Mouse (Mus musculus) MEL (cell line): ENCODE data around the gene F2r. TPM values are rescaled to one million over a fixed set of nuclear protein-coding genes. Genes with fewer than 3 reads are reported as not detected.

Experiments
- DNase-seq: peaks from one replicate; pipeline ENCODE4 v3.0.0; 2011; ENCODE audit warnings: low read depth, low spot score
- H3K27ac ChIP-seq: 2 replicates; pipeline ENCODE4 v1.5.1; 2012; ENCODE audit warnings: low read depth, mild to moderate bottlenecking, control low read depth, low read length, moderate library complexity; ENCODE audit not compliant: control insufficient read depth
- H3K27me3 ChIP-seq, 2 experiments: fragments of 150-350 bp in 1 of 2; sonication (generic) in 1 of 2; 2 replicates each; pipeline ENCODE4 v1.6.1; 2012; ENCODE audit warnings: low read length in 2 of 2, mild to moderate bottlenecking in 2 of 2, improper control_type of control experiment in 1 of 2, moderate library complexity in 1 of 2; ENCODE audit not compliant: insufficient read depth in 2 of 2, control insufficient read depth in 1 of 2
- H3K36me3 ChIP-seq, 2 experiments: 2 replicates each; pipeline ENCODE4 v1.6.1; 2012 to 2014; ENCODE audit warnings: low read length in 2 of 2, improper control_type of control experiment in 1 of 2, inconsistent platforms in 1 of 2, mild to moderate bottlenecking in 1 of 2; ENCODE audit not compliant: insufficient read depth in 2 of 2, control insufficient read depth in 1 of 2
- H3K4me1 ChIP-seq, 2 experiments: fragments of 150-350 bp in 1 of 2; sonication (generic) in 1 of 2; 2 replicates each; pipeline ENCODE4 v1.6.1; 2012; ENCODE audit warnings: low read length in 2 of 2, improper control_type of control experiment in 1 of 2, mild to moderate bottlenecking in 1 of 2; ENCODE audit not compliant: insufficient read depth in 2 of 2, control insufficient read depth in 1 of 2
- H3K4me3 ChIP-seq, 2 experiments: fragments of 150-350 bp in 1 of 2; sonication (generic) in 1 of 2; 2 replicates each; pipeline ENCODE4 v1.5.1; 2012; ENCODE audit warnings: low read depth in 2 of 2, low read length in 2 of 2, mild to moderate bottlenecking in 2 of 2, moderate library complexity in 2 of 2, control low read depth in 1 of 2, improper control_type of control experiment in 1 of 2; ENCODE audit not compliant: control insufficient read depth in 1 of 2, insufficient read depth in 1 of 2
- H3K79me2 ChIP-seq: 2 replicates; pipeline ENCODE4 v1.6.1; 2012; ENCODE audit warnings: mild to moderate bottlenecking, low read length, moderate library complexity; ENCODE audit not compliant: control insufficient read depth, poor library complexity, insufficient read depth
- H3K9ac ChIP-seq: 2 replicates; pipeline ENCODE4 v1.6.1; 2012; ENCODE audit warnings: low read depth, mild to moderate bottlenecking, control low read depth, low read length, moderate library complexity; ENCODE audit not compliant: control insufficient read depth, poor library complexity, severe bottlenecking
- H3K9me3 ChIP-seq: fragments of 150-350 bp; sonication (generic); replicated peaks from 2 replicates; pipeline ENCODE4 v1.6.1; 2012; ENCODE audit warnings: mild to moderate bottlenecking, low read length, improper control_type of control experiment, moderate library complexity; ENCODE audit not compliant: insufficient read depth
- BHLHE40 ChIP-seq: IDR thresholded peaks from 2 replicates; pipeline ENCODE4 v1.6.1; 2012; ENCODE audit warnings: low read depth, mild to moderate bottlenecking, inconsistent platforms, low read length, improper control_type of control experiment, borderline replicate concordance
- CHD1 ChIP-seq: IDR thresholded peaks from 2 replicates; pipeline ENCODE4 v1.6.1; 2012; ENCODE audit warnings: low read depth, mild to moderate bottlenecking, inconsistent platforms, low read length, improper control_type of control experiment
- CHD2 ChIP-seq: IDR thresholded peaks from 2 replicates; pipeline ENCODE4 v1.6.1; 2011; ENCODE audit warnings: low read length, improper control_type of control experiment
- CTCF ChIP-seq, 3 experiments: IDR thresholded peaks in 2 of 3; conservative IDR thresholded peaks in 1 of 3; 2 replicates each; pipeline ENCODE4 v1.5.1; 2011 to 2012; ENCODE audit warnings: low read length in 3 of 3, low read depth in 2 of 3, mild to moderate bottlenecking in 2 of 3, improper control_type of control experiment in 1 of 3, inconsistent platforms in 1 of 3, mixed read lengths in 1 of 3, moderate library complexity in 1 of 3; ENCODE audit not compliant: control insufficient read depth in 1 of 3, insufficient read depth in 1 of 3, poor library complexity in 1 of 3, severe bottlenecking in 1 of 3
- E2F4 ChIP-seq: IDR thresholded peaks from 2 replicates; pipeline ENCODE4 v1.6.1; 2011; ENCODE audit warnings: low read depth, low read length, improper control_type of control experiment, borderline replicate concordance
- ELF1 ChIP-seq: IDR thresholded peaks from 2 replicates; pipeline ENCODE4 v1.6.1; 2014; ENCODE audit warnings: low read depth, mild to moderate bottlenecking, inconsistent platforms, low read length, improper control_type of control experiment, moderate library complexity
- EP300 ChIP-seq, 2 experiments: IDR thresholded peaks; 2 replicates each; pipeline ENCODE4 v1.6.1; 2011; ENCODE audit warnings: improper control_type of control experiment in 2 of 2, low read length in 2 of 2, low read depth in 1 of 2, mild to moderate bottlenecking in 1 of 2
- ETS1 ChIP-seq: IDR thresholded peaks from 2 replicates; pipeline ENCODE4 v1.6.1; 2012; ENCODE audit warnings: low read depth, mild to moderate bottlenecking, inconsistent platforms, low read length, improper control_type of control experiment, moderate library complexity
- GATA1 ChIP-seq: IDR thresholded peaks from 2 replicates; pipeline ENCODE4 v1.6.1; 2011; ENCODE audit warnings: low read depth, low read length, improper control_type of control experiment
- HCFC1 ChIP-seq: IDR thresholded peaks from 2 replicates; pipeline ENCODE4 v1.6.1; 2012; ENCODE audit warnings: low read depth, mild to moderate bottlenecking, inconsistent platforms, low read length, improper control_type of control experiment, moderate library complexity
- MAX ChIP-seq: IDR thresholded peaks from 2 replicates; pipeline ENCODE4 v1.6.1; 2011; ENCODE audit warnings: low read length, improper control_type of control experiment
- MXI1 ChIP-seq: IDR thresholded peaks from 2 replicates; pipeline ENCODE4 v1.6.1; 2011; ENCODE audit warnings: mild to moderate bottlenecking, low read depth, low read length, improper control_type of control experiment
- NELFE ChIP-seq: IDR thresholded peaks from 2 replicates; pipeline ENCODE4 v1.6.1; 2011; ENCODE audit warnings: low read depth, low read length, improper control_type of control experiment
- NRF1 ChIP-seq: IDR thresholded peaks from 2 replicates; pipeline ENCODE4 v1.6.1; 2014; ENCODE audit warnings: low read depth, mild to moderate bottlenecking, inconsistent platforms, low read length, improper control_type of control experiment, moderate library complexity; ENCODE audit not compliant: poor library complexity, insufficient read depth, severe bottlenecking
- POLR2A ChIP-seq, 2 experiments: IDR thresholded peaks; 2 replicates each; pipeline ENCODE4 v1.6.1; 2011 to 2012; ENCODE audit warnings: low read length in 2 of 2, mild to moderate bottlenecking in 2 of 2, control low read depth in 1 of 2, improper control_type of control experiment in 1 of 2, low read depth in 1 of 2, moderate library complexity in 1 of 2; ENCODE audit not compliant: control insufficient read depth in 1 of 2, insufficient read depth in 1 of 2, poor library complexity in 1 of 2
- POLR2AphosphoS2 ChIP-seq: IDR thresholded peaks from 2 replicates; pipeline ENCODE4 v1.6.1; 2011; ENCODE audit warnings: low read length, improper control_type of control experiment
- POLR2AphosphoS5 ChIP-seq: IDR thresholded peaks from 2 replicates; pipeline ENCODE4 v1.6.1; 2012; ENCODE audit warnings: low read depth, borderline replicate concordance, mild to moderate bottlenecking, inconsistent platforms, low read length, moderate library complexity, mixed read lengths
- RAD21 ChIP-seq: IDR thresholded peaks from 2 replicates; pipeline ENCODE4 v1.6.1; 2011; ENCODE audit warnings: mild to moderate bottlenecking, low read depth, low read length, improper control_type of control experiment
- RCOR1 ChIP-seq: IDR thresholded peaks from 2 replicates; pipeline ENCODE4 v1.6.1; 2012; ENCODE audit warnings: low read depth, mild to moderate bottlenecking, inconsistent platforms, low read length, improper control_type of control experiment
- SIN3A ChIP-seq: IDR thresholded peaks from 2 replicates; pipeline ENCODE4 v1.6.1; 2012; ENCODE audit warnings: low read length, improper control_type of control experiment, inconsistent platforms
- SMC3 ChIP-seq: IDR thresholded peaks from 2 replicates; pipeline ENCODE4 v1.6.1; 2011; ENCODE audit warnings: low read depth, low read length, improper control_type of control experiment
- TAL1 ChIP-seq: IDR thresholded peaks from 2 replicates; pipeline ENCODE4 v1.6.1; 2012; ENCODE audit warnings: mild to moderate bottlenecking, inconsistent platforms, low read length, moderate library complexity, mixed read lengths
- TBP ChIP-seq: IDR thresholded peaks from 2 replicates; pipeline ENCODE4 v1.8.0; 2011; ENCODE audit warnings: low read depth, low read length, improper control_type of control experiment
- TCF12 ChIP-seq: IDR thresholded peaks from 2 replicates; pipeline ENCODE4 v1.6.1; 2014; ENCODE audit warnings: low read depth, mild to moderate bottlenecking, inconsistent platforms, low read length, improper control_type of control experiment, moderate library complexity
- UBTF ChIP-seq: IDR thresholded peaks from 2 replicates; pipeline ENCODE4 v1.6.1; 2012; ENCODE audit warnings: low read depth, mild to moderate bottlenecking, inconsistent platforms, low read length, improper control_type of control experiment, moderate library complexity, borderline replicate concordance; ENCODE audit not compliant: insufficient read depth
- USF1 ChIP-seq: IDR thresholded peaks from 2 replicates; pipeline ENCODE4 v1.6.1; 2014; ENCODE audit warnings: low read depth, mild to moderate bottlenecking, inconsistent platforms, low read length, improper control_type of control experiment, moderate library complexity
- ZC3H11A ChIP-seq: IDR thresholded peaks from 2 replicates; pipeline ENCODE4 v1.6.1; 2012; ENCODE audit warnings: low read depth, mild to moderate bottlenecking, inconsistent platforms, low read length, improper control_type of control experiment
- ZKSCAN1 ChIP-seq: IDR thresholded peaks from 2 replicates; pipeline ENCODE4 v1.6.1; 2012; ENCODE audit warnings: low read depth, mild to moderate bottlenecking, inconsistent platforms, low read length, improper control_type of control experiment, moderate library complexity
- ZMIZ1 ChIP-seq: IDR thresholded peaks from 2 replicates; pipeline ENCODE4 v1.6.1; 2012; ENCODE audit warnings: low read depth, mild to moderate bottlenecking, inconsistent platforms, low read length, improper control_type of control experiment, moderate library complexity
- polyA plus RNA-seq, 2 experiments: library from polyadenylated mRNA; stranded (reverse) in 1 of 2; unstranded in 1 of 2; fragments of >175 nt in 1 of 2; fragments of >200 nt in 1 of 2; gene quantifications; 2 replicates each; pipeline versions ENCODE4 v1.2.1 to v1.2.4; 2012; ENCODE audit warnings: low replicate concordance in 2 of 2, low read depth in 1 of 2; ENCODE audit not compliant: insufficient read length in 2 of 2, insufficient read depth in 1 of 2, missing spikeins in 1 of 2
- total RNA-seq: library from RNA; depleted of rRNA; stranded (reverse); fragments of 300-350 nt; gene quantifications from 2 replicates; pipeline ENCODE4 v1.2.3, GENCODE M21; 2012; rRNA removed

Gene F2r
- total RNA-seq (18.2 and 19.1 TPM in 2 replicates), polyA plus RNA-seq (10 to 100 TPM in 1 of 2 experiments, not detected in 1; 32.7 TPM)

DNA sequence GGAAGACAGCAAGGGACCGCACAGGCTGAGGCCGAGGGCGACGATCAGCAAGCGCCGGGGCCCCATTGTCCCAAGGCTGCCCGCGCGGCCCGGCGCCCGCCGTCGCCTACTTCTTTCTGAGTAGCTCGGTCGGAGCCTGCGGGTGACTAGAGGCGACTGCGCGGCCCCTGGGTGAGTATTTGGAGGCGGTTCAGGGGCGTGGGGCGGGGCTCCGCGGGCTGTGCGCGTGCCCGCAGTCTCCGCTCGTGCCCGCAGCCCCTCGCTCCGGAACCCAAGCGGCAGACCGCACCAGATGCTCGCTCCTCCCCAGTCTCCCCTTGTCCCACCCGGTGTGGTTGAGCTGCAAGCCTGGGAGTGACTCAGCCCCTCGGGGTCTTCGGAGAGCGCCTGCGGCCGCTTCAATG is at the start of gene F2r:
TSS of gene F2r (minus strand) at position 179 of the 404 bp plus-strand sequence.
- peak within 1 kb of the TSS; percentile 73 for H3K27ac ChIP-seq

DNA sequence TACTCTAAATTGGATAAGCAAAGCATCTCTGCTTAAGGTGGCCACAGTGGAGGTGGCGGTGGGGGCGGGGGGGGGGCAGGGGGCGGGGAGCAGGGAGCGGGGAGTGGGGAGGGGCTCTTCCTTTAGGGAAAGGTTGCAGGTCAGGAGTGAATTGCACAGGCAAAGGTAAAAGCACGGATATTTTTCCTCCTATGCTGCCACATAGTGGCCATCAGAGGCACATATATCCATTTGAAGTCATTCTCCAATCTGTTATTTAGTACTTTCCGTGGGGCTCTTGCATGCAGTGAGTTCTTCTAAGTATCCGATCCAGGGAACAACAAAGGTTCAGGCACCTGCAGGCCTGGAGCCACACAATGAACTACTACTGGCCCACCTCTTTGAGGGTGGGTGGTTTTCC is 49.0 kb upstream of the F2r start:
- Histone ChIP-seq H3K4me3 (no peak overlapping the region), H3K4me1 (peaks cover 2 to 10% of the 10 kb centered on the region in 2 experiments; a peak in 3 of 4 replicates), H3K27me3 (no peaks in the 10 kb centered on the region), H3K9ac (no peak overlapping the region), H3K36me3 (peaks cover 0 to 9% of the 10 kb centered on the region in 2 experiments; a peak in 2 of 4 replicates), H3K27ac (no peak overlapping the region), H3K9me3 (no peaks in the 10 kb centered on the region), H3K79me2 (no peaks in the 10 kb centered on the region)
- TF ChIP-seq TBP (no peak), CTCF (IDR thresholded peaks at IDR 0.05 in 2 of 3, conservative IDR thresholded peaks at IDR 0.05 in 1 of 3; ENCODE audit: control insufficient read depth in 1 of 3, insufficient read depth in 1 of 3, low read depth in 2 of 3, low read length in 3 of 3, poor library complexity in 1 of 3, severe bottlenecking in 1 of 3) (peak in 2 of 3 experiments; percentile 31 to 68; a peak in 3 of 6 replicates), ZC3H11A (peak; percentile 78), POLR2AphosphoS2 (no peak), USF1 (no peak), SMC3 (peak; percentile 79), RAD21 (peak; percentile 72), HCFC1 (no peak), POLR2AphosphoS5 (no peak), ELF1 (no peak)
- peak; percentile 49 for DNase-seq

More for the DNA sequence above, at the start of gene F2r:
- H3K27me3 ChIP-seq, result no peaks in the 10 kb centered on the region
- TF ChIP-seq TBP (peak; percentile 56), E2F4 (no peak), CTCF (IDR thresholded peaks at IDR 0.05 in 2 of 3, conservative IDR thresholded peaks at IDR 0.05 in 1 of 3; ENCODE audit: control insufficient read depth in 1 of 3, insufficient read depth in 1 of 3, low read depth in 2 of 3, low read length in 3 of 3, poor library complexity in 1 of 3, severe bottlenecking in 1 of 3) (no peak), BHLHE40 (no peak), GATA1 (no peak), CHD1 (peak; percentile 68; the same call in 1 of the 2 replicates), NELFE (peak; percentile 74), TCF12 (peak; percentile 72), HCFC1 (0 out of 2 replicates have a peak, but pooled peaks have one; percentile 25), NRF1 (peak; percentile 57), POLR2A (IDR thresholded peaks at IDR 0.05; ENCODE audit: control insufficient read depth in 1 of 2, insufficient read depth in 1 of 2, low read depth in 1 of 2, low read length in 2 of 2, poor library complexity in 1 of 2) (peak; percentile 74 to 83; a peak in 3 of 4 replicates), MXI1 (peak; percentile 71), EP300 (IDR thresholded peaks at IDR 0.05; ENCODE audit: low read depth in 1 of 2, low read length in 2 of 2) (no peak), SIN3A (no peak), ELF1 (0 out of 2 replicates have a peak, but pooled peaks have one; percentile 13), CHD2 (no peak), ETS1 (peak; percentile 31; the same call in 1 of the 2 replicates), RAD21 (no peak), POLR2AphosphoS2 (peak; percentile 67; the same call in 1 of the 2 replicates), UBTF (peak; percentile 96), ZMIZ1 (peak; percentile 71; the same call in 1 of the 2 replicates), MAX (peak; percentile 46; the same call in 1 of the 2 replicates), RCOR1 (peak; percentile 19; the same call in 1 of the 2 replicates), ZKSCAN1 (no peak), TAL1 (peak; percentile 15; the same call in 1 of the 2 replicates), ZC3H11A (no peak)
- TF ChIP-seq, all 39 proteins: peak for 16
- H3K9ac ChIP-seq, result peak within 1 kb of the TSS; percentile 77
- peak; percentile 91 for DNase-seq
- no peaks in the 10 kb centered on the region for H3K9me3 ChIP-seq
- peaks cover 0 to 10% of the 10 kb centered on the region in 2 experiments; a peak in 2 of 4 replicates for H3K36me3 ChIP-seq
- H3K4me1 ChIP-seq, result peaks cover 2 to 9% of the 10 kb centered on the region in 2 experiments; a peak in 3 of 4 replicates
- H3K4me3 ChIP-seq, result peak within 1 kb of the TSS; percentile 92 to 99
- H3K79me2 ChIP-seq, result peaks cover 23% of the 10 kb centered on the region
